Mouse (Mus musculus): Measurements from ENCODE around the gene Wdr45b. TPM values are rescaled to one million over a fixed set of nuclear protein-coding genes. Genes with fewer than 3 reads are reported as not detected.
A peak's percentile ranks its signal among the peaks of the same experiment; 100 is the strongest.
"Not testable (repeated sequence)": the region's sequence is repeated elsewhere in the genome, so short reads cannot be mapped to it uniquely, and the experiment has no call there.

The Wdr45b gene
- 10 to 100 TPM; 27.2 to 29.0 TPM for polyA plus RNA-seq (2017; shearing (Covaris generic))

GRCm38 (mm10) chr11:121354091-121354707 lies at the start of gene Wdr45b:
TSS of gene Wdr45b (minus strand) at chr11:121354445.
- peak; percentile 87 for ATAC-seq

GRCm38 (mm10) chr11:121392405-121392804 lies 38.2 kb upstream of the Wdr45b start:
- no peak for ATAC-seq

GRCm38 (mm10) chr11:121390793-121391192 lies 36.5 kb upstream of the Wdr45b start:
- no peak for ATAC-seq

GRCm38 (mm10) chr11:121388554-121388945 lies 34.3 kb upstream of the Wdr45b start:
- no peak for ATAC-seq

- no peak for ATAC-seq
These were observed 33.7 kb upstream of the Wdr45b start, which contains the start of gene Rab40b for GRCm38 (mm10) chr11:121387750-121388553. TSS of gene Rab40b (minus strand) at chr11:121388251.

DNA sequence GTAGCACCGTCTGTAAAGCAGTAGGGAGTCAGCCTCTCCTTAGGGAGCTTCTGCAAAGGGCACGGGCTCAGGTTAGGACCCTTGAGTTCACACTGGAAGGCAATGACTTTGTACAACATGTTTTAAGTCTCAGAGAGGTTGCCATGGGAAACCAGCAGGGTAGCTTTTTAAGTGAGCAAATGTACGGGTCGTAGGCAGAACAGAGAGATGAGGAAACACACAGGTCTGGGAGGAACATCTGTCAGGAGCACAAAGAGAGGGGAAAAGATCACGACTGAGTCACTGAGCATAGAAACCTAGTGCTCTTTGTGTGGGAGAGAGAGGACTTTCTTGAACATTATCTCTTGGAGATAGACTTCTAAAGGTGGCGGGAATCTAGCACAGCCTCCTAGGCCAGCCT lies 26.0 kb upstream of the Wdr45b start:
- no peak for ATAC-seq

DNA sequence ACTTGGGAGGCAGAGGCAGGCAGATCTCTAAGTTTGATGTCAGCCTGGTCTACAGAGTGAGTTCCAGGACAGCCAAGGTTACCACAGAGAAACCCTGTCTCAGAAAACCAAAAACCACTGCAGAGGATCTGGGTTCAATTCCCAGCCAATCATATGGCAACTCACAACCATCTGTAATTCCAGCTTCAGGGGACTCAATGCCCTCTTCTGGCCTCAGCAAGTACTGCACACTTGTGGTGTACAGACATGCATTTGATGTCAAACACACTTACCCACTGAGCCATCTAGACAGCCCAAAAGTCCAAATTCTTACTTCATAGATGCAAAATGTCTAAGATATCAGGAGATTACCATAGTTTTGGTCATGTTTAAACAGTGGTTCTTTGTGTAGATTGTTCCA lies 24.4 kb upstream of the Wdr45b start:
- no peak for ATAC-seq

DNA sequence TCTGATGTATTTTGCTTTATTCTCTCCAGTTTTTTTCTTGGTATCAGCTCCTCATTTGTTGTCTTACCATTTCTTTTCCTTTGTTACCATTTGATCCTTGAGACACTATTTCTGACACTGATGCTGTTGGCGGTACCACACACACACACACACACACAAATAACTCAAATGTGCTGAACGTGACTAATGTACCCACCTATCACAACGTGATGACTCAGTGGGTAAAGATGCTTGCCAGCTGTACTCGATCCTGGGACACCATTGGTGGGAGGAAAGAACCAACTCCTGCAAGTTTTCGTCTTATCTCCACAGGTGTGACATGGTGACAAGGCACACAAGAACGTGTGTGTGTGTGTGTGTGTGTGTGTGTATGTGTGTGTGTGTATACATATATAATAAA lies 19.1 kb upstream of the Wdr45b start:
- ATAC-seq = no peak

GRCm38 (mm10) chr11:121370337-121370994 lies 16.2 kb upstream of the Wdr45b start:
- ATAC-seq = no peak

DNA sequence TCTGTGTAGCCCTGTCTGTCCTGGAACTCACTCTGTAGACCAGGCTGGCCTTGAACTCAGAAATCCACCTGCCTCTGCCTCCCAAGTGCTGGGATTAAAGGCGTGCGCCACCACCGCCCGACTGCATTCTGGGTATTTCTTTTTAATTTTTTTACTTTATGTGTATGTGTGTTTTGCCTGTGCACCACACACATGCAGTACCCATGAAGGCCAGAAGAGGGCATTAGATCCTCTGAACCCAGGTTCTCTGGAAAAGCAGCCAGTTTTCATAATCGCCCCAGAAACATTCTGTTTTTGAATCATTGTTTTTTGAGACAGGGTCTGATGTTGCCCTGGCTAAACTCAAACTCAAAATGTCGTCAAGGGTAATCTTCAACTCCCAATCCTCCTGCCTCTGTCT lies 15.4 kb upstream of the Wdr45b start:
- no peak for ATAC-seq

GRCm38 (mm10) chr11:121368731-121369130 lies 14.5 kb upstream of the Wdr45b start:
- ATAC-seq = no peak

DNA sequence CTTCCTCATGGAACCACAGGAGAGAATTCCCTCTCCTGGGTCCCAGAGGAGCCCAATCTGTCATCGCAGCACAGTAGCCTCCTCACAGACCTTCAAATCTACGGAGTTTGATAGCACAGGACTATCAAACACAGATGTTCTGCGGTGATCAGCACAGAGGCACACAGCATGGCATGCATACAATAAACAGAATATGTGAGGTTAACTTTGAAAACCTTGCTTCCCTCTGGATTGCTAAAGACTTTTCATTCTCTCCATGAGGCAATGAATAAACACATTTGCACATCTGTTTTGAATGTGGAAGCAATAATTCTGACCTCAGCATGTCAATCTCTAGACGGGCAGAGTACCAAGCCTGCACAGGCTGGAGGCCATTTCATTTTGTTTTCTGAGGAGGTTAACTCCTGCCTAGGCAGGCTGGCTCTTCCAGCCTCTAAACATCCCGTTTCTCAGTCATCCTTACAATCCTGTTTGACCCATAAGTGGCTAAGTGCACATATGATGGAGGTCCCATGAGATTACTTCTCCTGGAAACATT lies 13.0 kb upstream of the Wdr45b start:
- ATAC-seq = no peak

GRCm38 (mm10) chr11:121362212-121362611 lies 8.0 kb upstream of the Wdr45b start:
- ATAC-seq = no peak

- peak; percentile 36 for ATAC-seq
These were observed 737 bp downstream of the Wdr45b start for GRCm38 (mm10) chr11:121353326-121354090.

GRCm38 (mm10) chr11:121348727-121349126 lies 5.5 kb downstream of the Wdr45b start:
- ATAC-seq = not testable (repeated sequence)

DNA sequence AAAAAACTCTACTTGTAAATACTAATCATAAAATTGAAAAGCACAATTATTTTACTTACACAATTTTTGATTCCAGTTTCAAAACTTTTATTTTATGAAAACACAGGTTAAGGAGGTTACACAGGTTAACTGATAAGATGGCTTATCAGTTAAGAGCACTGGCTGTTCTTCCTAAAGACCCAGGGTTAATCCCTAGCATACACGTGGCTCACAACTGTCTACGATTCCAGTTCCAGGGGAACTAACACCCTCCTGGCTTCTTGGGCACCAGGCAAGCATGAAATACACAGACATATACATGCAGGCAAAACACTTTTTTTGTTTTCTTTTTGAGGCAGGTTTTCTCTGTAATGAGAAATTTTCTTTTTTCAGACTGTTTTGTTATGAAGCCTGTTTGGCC lies 6.1 kb downstream of the Wdr45b start:
- no peak for ATAC-seq

GRCm38 (mm10) chr11:121347036-121347435 lies 7.2 kb downstream of the Wdr45b start:
- ATAC-seq = no peak

DNA sequence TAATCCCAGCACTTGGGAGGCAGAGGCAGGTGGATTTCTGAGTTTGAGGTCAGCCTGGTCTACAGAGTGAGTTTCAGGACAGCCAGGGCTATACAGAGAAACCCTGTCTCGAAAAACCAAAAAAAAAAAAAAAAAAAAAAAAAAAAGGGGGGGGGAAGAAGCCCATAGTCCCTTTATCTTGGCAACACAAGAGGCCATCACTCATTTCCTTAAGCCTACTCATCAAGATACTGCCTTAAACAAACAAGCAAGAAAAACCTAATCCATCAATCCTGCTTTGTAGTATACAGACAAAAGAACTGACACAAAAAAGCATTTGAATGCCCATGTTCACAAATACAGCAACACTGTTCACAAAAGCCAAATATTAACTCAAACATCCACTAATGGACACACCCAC lies 11.8 kb downstream of the Wdr45b start:
- ATAC-seq = not testable (repeated sequence)

- ATAC-seq = no peak
These were observed 14.0 kb downstream of the Wdr45b start for GRCm38 (mm10) chr11:121340287-121340686.

GRCm38 (mm10) chr11:121339647-121340046 lies 14.6 kb downstream of the Wdr45b start:
- ATAC-seq = no peak

DNA sequence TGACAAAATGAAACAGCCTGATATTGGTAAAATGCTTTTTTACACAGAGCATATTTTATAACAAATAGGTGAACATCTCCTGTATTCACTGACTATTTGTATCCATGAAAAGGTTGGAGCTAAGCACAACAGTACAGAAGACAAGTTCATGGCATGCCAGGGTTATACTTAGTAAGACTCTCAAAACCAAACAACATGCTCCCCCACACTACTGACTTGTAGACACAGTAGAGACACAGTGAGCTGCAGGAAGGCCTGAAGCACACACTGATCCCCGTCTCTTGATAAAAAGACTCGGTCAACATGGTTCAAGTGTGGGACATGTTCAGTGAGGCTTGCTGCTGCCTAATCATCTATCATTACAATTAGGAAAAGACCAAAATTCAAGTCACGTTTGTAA lies 22.6 kb downstream of the Wdr45b start:
- ATAC-seq = no peak

GRCm38 (mm10) chr11:121328619-121329018 lies 25.6 kb downstream of the Wdr45b start:
- ATAC-seq = no peak

DNA sequence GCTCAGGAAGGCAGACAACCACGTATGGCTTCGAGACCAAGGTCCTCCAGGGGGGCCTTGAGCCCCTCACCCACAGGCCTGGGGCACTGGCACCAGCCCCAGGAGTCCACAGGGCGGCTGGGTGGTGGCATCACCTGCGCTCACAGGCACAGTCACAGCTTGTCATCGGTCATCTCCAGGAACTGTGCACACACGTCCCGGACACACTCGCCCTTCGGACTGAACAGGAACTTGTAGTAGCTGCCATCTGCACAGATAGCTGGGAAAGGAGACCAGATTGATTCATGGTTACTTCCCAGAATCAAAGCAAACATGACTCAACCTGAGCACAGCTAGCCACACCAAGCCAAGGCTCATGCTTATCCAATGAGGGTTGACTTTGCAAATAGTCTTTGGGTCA lies 26.0 kb downstream of the Wdr45b start:
- ATAC-seq = no peak

Measured in CD4-positive, CD25-positive, alpha-beta regulatory T cell, adult 4 months (primary cell).